Mouse (Mus musculus) neural tube, embryonic 12.5 days (tissue): ENCODE results near the gene Mymk. TPM values are rescaled to one million over a fixed set of nuclear protein-coding genes. Genes with fewer than 3 reads are reported as not detected.

ENCODE experiments used
- ATAC-seq: fragments of 200-750 bp; cut with Nextera tagmentation; 2 replicates; pipeline ENCODE4 v1.8.0; 2017; ENCODE audit warnings: low read depth, mild to moderate bottlenecking, moderate TSS enrichment, moderate library complexity; ENCODE audit not compliant: low FRiP score
- H3K27ac ChIP-seq: fragments of 300-500 bp; sonication (generic); 2 replicates; pipeline ENCODE4 v1.5.1; 2016
- H3K27me3 ChIP-seq: fragments of 300-500 bp; sonication (generic); replicated peaks from 2 replicates; pipeline ENCODE4 v1.6.1; 2016; ENCODE audit warnings: mild to moderate bottlenecking
- H3K36me3 ChIP-seq: fragments of 300-500 bp; sonication (generic); 2 replicates; pipeline ENCODE4 v1.6.1; 2016; ENCODE audit warnings: mild to moderate bottlenecking
- H3K4me1 ChIP-seq: fragments of 300-500 bp; sonication (generic); 2 replicates; pipeline ENCODE4 v1.6.1; 2016
- H3K4me2 ChIP-seq: fragments of 300-500 bp; sonication (generic); replicated peaks from 2 replicates; pipeline ENCODE4 v1.6.1; 2016; ENCODE audit warnings: mild to moderate bottlenecking
- H3K4me3 ChIP-seq: fragments of 300-500 bp; sonication (generic); 2 replicates; pipeline ENCODE4 v1.5.1; 2016
- H3K9ac ChIP-seq: fragments of 300-500 bp; sonication (generic); 2 replicates; pipeline ENCODE4 v1.6.1; 2016; ENCODE audit warnings: mild to moderate bottlenecking
- H3K9me3 ChIP-seq: fragments of 300-500 bp; sonication (generic); 2 replicates; pipeline ENCODE4 v1.6.1; 2016; ENCODE audit warnings: mild to moderate bottlenecking
- whole genome bisulfite sequencing: fragments of 180-500 bp; shearing (Covaris S2); methylation state at CpG from one replicate; pipeline ENCODE4 v1.1.7; 2016; 5-methylcytosine and 5-hydroxymethylcytosine counted together
- polyA plus RNA-seq: library from polyadenylated mRNA; unstranded; fragments of >200 nt; fragmentation: Nextera tagmentation; extraction: Ambion mirVana; gene quantifications from 2 replicates; pipeline ENCODE4 v1.2.1, GENCODE M21; 2016

Gene Mymk
- polyA plus RNA-seq = 6.4 and 7.0 TPM in 2 replicates

DNA sequence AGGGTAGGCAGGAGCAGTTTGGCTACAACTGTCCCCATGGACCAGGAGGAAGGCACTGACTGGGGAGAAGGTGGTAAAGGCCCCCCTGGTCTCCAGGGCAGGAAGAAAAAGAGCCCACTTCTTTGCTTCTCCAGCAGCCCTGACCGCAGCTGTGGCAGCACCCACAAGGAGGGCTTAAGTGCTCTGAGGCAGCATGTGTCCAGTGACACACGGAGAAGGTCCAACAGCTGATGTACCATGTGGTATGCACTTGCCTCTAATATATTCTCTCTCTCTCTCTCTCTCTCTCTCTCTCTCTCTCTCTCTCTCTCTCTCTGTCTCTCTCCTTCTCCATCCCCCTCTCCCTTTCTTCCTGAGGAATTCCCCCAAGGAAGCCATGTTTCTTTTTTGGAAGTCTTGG, at the start of gene Mymk:
Mymk (minus strand) TSS at position 202 of the 400 bp plus-strand sequence.
- H3K27ac ChIP-seq = no peak within 1 kb of the TSS
- no peak for ATAC-seq

DNA sequence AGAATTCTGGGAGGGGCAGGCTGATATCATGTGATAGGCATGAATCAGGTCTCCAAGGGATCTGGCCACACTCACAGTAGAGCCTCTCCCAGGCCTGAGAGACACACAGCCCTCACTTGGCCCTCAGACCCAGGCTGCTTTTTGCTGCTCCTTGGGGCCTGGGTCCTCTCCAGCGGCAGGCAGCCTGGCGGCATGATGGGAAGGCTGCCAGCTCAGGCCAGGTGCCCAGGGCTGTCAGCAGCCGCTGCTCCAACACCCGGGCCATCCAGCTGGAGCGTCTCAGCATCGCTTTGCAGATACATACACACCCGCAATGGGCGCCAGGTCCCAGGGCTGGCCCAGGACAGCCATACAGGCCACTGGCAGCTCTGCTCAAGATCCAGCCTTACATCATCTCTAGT, 48.3 kb upstream of the Mymk start:
- Histone ChIP-seq H3K36me3 (no peaks in the 10 kb centered on the region), H3K4me2 (no peak overlapping the region), H3K4me1 (peaks cover 21% of the 10 kb centered on the region), H3K9me3 (no peaks in the 10 kb centered on the region), H3K9ac (no peak overlapping the region), H3K27me3 (0 out of 2 replicates have a peak, but pooled peaks cover 3% of the 10 kb centered on the region), H3K4me3 (no peak overlapping the region), H3K27ac (no peak overlapping the region)
- WGBS = 85% methylated on average over 8 of the region's 8 CpGs
- ATAC-seq = no peak

More for the DNA sequence above, at the start of gene Mymk:
- Histone ChIP-seq H3K4me2 (no peak within 1 kb of the TSS), H3K9ac (no peak within 1 kb of the TSS), H3K9me3 (no peaks in the 10 kb centered on the region), H3K36me3 (no peaks in the 10 kb centered on the region), H3K27me3 (no peaks in the 10 kb centered on the region), H3K4me3 (no peak within 1 kb of the TSS), H3K4me1 (peaks cover 13% of the 10 kb centered on the region; the same call in 1 of the 2 replicates)
- 70% methylated on average over 2 of the region's 2 CpGs for WGBS

GRCm38 (mm10) chr2:27119766-27120165, 47.8 kb upstream of the Mymk start:
- H3K9ac ChIP-seq = no peak overlapping the region
- peaks cover 21% of the 10 kb centered on the region for H3K4me1 ChIP-seq
- no peak for ATAC-seq
- 0 out of 2 replicates have a peak, but pooled peaks cover 3% of the 10 kb centered on the region for H3K27me3 ChIP-seq
- no peaks in the 10 kb centered on the region for H3K36me3 ChIP-seq
- WGBS = 90% methylated on average over 2 of the region's 2 CpGs
- no peak overlapping the region for H3K4me2 ChIP-seq
- no peaks in the 10 kb centered on the region for H3K9me3 ChIP-seq
- no peak overlapping the region for H3K4me3 ChIP-seq
- H3K27ac ChIP-seq = no peak overlapping the region

GRCm38 (mm10) chr2:27118452-27118851, 46.5 kb upstream of the Mymk start:
- no peak overlapping the region for H3K27ac ChIP-seq
- 59% methylated on average over 4 of the region's 4 CpGs for WGBS
- no peak overlapping the region for H3K4me2 ChIP-seq
- no peak overlapping the region for H3K4me3 ChIP-seq
- H3K27me3 ChIP-seq = no peaks in the 10 kb centered on the region
- no peaks in the 10 kb centered on the region for H3K9me3 ChIP-seq
- no peak for ATAC-seq
- peaks cover 21% of the 10 kb centered on the region for H3K4me1 ChIP-seq
- no peak overlapping the region for H3K9ac ChIP-seq
- H3K36me3 ChIP-seq = no peaks in the 10 kb centered on the region

DNA sequence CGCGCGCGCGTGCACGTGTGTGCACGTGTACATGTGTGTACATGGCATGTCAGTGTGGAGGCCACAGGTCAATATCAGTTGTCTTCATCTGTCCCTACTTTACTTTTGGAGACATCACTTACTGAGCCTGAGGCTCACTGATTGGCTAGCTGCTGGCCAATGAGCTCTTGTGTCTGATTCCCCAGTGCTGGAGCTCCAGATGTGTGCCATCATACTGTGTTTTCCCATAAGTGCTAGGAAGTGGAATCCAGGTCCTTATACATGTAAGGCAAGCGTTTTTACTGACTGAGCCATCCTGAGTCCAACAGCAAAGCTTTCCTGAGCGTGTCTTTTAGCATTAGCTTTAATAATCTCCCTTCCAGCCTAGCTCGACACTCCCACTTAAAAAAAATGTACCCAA, 42.2 kb upstream of the Mymk start:
- Histone ChIP-seq H3K4me2 (no peak overlapping the region), H3K9ac (no peak overlapping the region), H3K36me3 (no peaks in the 10 kb centered on the region), H3K4me3 (no peak overlapping the region), H3K27ac (no peak overlapping the region), H3K27me3 (no peaks in the 10 kb centered on the region), H3K4me1 (peaks cover 1% of the 10 kb centered on the region; the same call in 1 of the 2 replicates), H3K9me3 (no peaks in the 10 kb centered on the region)
- ATAC-seq = no peak
- WGBS = 91% methylated on average over 10 of the region's 10 CpGs

GRCm38 (mm10) chr2:27112585-27112984, 40.6 kb upstream of the Mymk start:
- no peak for ATAC-seq
- Histone ChIP-seq H3K27ac (no peak overlapping the region), H3K4me3 (no peak overlapping the region), H3K36me3 (no peaks in the 10 kb centered on the region), H3K9me3 (no peaks in the 10 kb centered on the region), H3K4me2 (no peak overlapping the region), H3K9ac (no peak overlapping the region), H3K27me3 (no peaks in the 10 kb centered on the region), H3K4me1 (peaks cover 3% of the 10 kb centered on the region)
- WGBS = 78% methylated on average over 20 of the region's 20 CpGs

DNA sequence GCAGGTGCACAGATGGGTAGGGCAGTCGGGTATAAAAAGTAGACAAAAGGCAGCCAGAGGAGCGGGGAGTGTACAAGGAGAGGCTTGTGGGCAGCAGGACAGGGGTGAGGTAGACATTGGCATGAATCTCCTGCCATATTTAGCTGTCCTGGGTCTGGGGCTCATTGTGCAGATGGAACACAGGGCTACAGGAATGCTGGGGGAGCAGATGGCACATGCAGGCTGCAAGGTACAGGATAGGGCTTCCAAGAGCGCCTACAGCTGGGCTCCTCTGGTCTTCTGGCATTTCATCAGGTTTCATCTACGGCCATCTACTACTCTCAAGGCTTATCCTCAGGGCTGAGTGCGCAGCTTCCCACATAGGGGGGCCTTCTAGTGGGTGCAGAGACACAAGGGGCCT, 37.1 kb upstream of the Mymk start:
- Histone ChIP-seq H3K27me3 (no peaks in the 10 kb centered on the region), H3K9me3 (no peaks in the 10 kb centered on the region), H3K4me1 (peaks cover 3% of the 10 kb centered on the region), H3K4me2 (no peak overlapping the region), H3K4me3 (no peak overlapping the region), H3K36me3 (no peaks in the 10 kb centered on the region), H3K9ac (no peak overlapping the region), H3K27ac (no peak overlapping the region)
- WGBS = 84% methylated on average over 5 of the region's 5 CpGs
- ATAC-seq = no peak

DNA sequence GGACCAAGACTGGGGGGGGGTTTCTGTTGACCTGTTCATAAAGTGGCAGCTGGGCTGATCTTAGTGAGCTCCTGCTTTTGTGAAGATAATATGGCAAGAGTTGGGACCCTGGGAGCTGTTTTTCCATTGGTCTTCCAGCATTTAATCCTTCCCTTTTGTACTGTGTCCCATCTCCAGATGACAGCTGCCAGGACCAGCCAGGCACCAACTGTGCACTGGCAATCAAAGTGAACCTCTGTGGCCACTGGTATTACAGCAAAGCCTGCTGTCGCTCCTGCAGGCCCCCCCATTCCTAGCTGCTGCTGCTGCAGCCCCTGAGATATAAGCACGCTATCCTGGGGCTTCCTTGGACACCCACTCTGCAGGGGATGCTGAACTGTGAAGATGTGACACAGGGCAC, 36.2 kb upstream of the Mymk start:
- Histone ChIP-seq H3K4me3 (no peak overlapping the region), H3K9me3 (no peaks in the 10 kb centered on the region), H3K4me1 (peaks cover 3% of the 10 kb centered on the region), H3K9ac (no peak overlapping the region), H3K27ac (no peak overlapping the region), H3K4me2 (no peak overlapping the region), H3K36me3 (no peaks in the 10 kb centered on the region), H3K27me3 (no peaks in the 10 kb centered on the region)
- 72% methylated on average over 2 of the region's 2 CpGs for WGBS
- no peak for ATAC-seq

DNA sequence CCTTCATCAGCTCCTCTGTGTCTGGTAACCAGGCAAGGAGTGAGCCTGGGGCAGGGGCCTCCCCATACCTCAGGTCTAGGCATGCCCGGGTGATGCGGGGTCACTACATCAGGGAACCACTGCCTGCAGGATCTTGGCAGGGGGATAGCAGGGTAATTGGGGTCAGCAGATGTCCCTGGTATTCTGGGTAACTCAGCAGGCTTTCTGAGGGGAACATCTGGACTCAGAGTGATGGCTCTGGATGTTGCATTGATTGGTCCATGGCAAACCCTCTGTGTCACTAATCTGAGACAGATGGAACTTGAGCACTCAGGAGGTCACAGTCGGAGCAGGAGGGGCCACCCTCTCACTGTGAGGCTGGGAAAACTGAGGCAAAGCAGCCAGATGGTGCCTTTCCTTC, 34.8 kb upstream of the Mymk start:
- peaks cover 3% of the 10 kb centered on the region for H3K4me1 ChIP-seq
- 71% methylated on average over 3 of the region's 3 CpGs for WGBS

DNA sequence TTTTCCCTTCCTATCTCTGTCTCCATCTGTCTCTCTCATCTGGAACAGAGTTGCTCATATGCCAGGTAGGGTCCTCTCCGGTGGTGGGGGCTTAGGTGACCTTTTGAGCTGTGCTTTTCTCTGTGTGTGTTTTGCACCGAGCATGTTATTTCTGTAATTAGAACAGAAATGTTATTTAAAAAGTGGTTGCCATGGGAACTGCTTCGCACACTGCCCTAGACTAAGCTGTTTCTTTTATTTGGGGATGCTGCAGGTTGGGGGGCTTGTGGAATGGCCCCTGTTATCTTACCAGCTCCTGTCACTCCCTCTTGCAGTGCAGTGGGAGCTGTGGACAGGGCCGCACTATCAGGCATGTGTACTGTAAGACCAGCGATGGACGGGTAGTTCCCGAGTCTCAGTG, 31.6 kb upstream of the Mymk start:
- no peak overlapping the region for H3K27ac ChIP-seq
- no peak for ATAC-seq
- H3K4me1 ChIP-seq = no peaks in the 10 kb centered on the region
- H3K4me3 ChIP-seq = no peak overlapping the region
- H3K9ac ChIP-seq = no peak overlapping the region
- no peaks in the 10 kb centered on the region for H3K36me3 ChIP-seq
- H3K9me3 ChIP-seq = no peaks in the 10 kb centered on the region
- H3K27me3 ChIP-seq = no peaks in the 10 kb centered on the region
- WGBS = 59% methylated on average over 7 of the region's 7 CpGs
- H3K4me2 ChIP-seq = no peak overlapping the region

More for the DNA sequence above, 34.8 kb upstream of the Mymk start:
- Histone ChIP-seq H3K27ac (no peak overlapping the region), H3K9me3 (no peaks in the 10 kb centered on the region), H3K4me2 (no peak overlapping the region), H3K9ac (no peak overlapping the region), H3K4me3 (no peak overlapping the region), H3K27me3 (no peaks in the 10 kb centered on the region), H3K36me3 (no peaks in the 10 kb centered on the region)
- ATAC-seq = no peak

GRCm38 (mm10) chr2:27097776-27098175, 25.8 kb upstream of the Mymk start:
- Histone ChIP-seq H3K9me3 (no peaks in the 10 kb centered on the region), H3K4me2 (0 out of 2 replicates have a peak overlapping the region, but pooled peaks have one; percentile 5), H3K27ac (no peak overlapping the region), H3K4me1 (peaks cover 14% of the 10 kb centered on the region), H3K9ac (no peak overlapping the region), H3K36me3 (no peaks in the 10 kb centered on the region), H3K27me3 (no peaks in the 10 kb centered on the region), H3K4me3 (no peak overlapping the region)
- ATAC-seq = no peak
- 15% methylated on average over 6 of the region's 6 CpGs for WGBS

- peaks cover 14% of the 10 kb centered on the region for H3K4me1 ChIP-seq
- WGBS = 47% methylated on average over 6 of the region's 6 CpGs
- H3K4me2 ChIP-seq = no peak overlapping the region; the same call in 1 of the 2 replicates
- no peak overlapping the region for H3K27ac ChIP-seq
- H3K36me3 ChIP-seq = no peaks in the 10 kb centered on the region
- no peak overlapping the region for H3K9ac ChIP-seq
- 0 out of 2 replicates have a peak, but pooled peaks have one; percentile 9 for ATAC-seq
- H3K9me3 ChIP-seq = no peaks in the 10 kb centered on the region
- H3K4me3 ChIP-seq = no peak overlapping the region
- no peaks in the 10 kb centered on the region for H3K27me3 ChIP-seq
Observed at GRCm38 (mm10) chr2:27097241-27097656, 25.3 kb upstream of the Mymk start.

DNA sequence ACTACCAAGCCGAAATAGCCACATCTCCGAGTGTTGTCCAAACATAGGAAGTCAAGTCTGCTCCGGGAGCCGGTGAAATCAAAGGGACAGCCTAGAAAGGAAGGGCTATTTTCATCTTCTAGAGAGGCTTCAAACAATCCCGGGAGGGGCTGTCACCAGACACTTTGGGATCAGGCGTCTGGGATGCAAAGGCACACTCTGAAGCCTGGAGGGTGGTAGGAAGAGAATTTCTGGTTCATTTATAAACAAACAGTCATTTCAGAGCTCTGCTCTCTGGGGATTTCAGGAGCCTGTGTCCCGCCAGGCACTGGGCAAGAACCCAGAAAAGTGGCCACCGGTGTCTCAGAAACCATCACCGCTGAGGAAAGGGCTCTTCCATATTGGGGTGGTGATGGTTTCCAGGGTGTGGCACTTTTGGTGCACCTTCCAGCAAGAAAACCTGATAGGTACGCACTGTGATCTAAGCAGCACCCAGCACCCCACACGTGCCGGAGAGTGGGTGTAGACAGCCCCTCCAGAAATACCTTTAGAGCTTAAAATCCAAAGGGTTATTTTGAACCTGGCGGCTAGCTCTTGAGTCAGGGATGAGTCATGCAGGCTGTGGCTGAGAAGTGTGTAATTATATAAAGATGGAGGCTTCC, 24.5 kb upstream of the Mymk start:
- Histone ChIP-seq H3K27ac (no peak overlapping the region), H3K4me2 (no peak overlapping the region), H3K4me3 (no peak overlapping the region), H3K9me3 (no peaks in the 10 kb centered on the region), H3K36me3 (no peaks in the 10 kb centered on the region), H3K9ac (no peak overlapping the region), H3K4me1 (peaks cover 14% of the 10 kb centered on the region), H3K27me3 (no peaks in the 10 kb centered on the region)
- WGBS = 73% methylated on average over 13 of the region's 13 CpGs
- ATAC-seq = no peak
